Mouse (Mus musculus): ENCODE data around the gene Pkp4. TPM values are rescaled to one million over a fixed set of nuclear protein-coding genes. Genes with fewer than 3 reads are reported as not detected.

Pkp4 gene
- polyA plus RNA-seq, 1 experiment, result 21.9 TPM

- TF ChIP-seq CTCF (IDR thresholded peaks at IDR 0.05; ENCODE audit: extremely low read depth, insufficient read depth, insufficient read length, insufficient replicate concordance), result no peak
- TF ChIP-seq POLR2A (IDR thresholded peaks at IDR 0.05; ENCODE audit: low read depth, low read length), result no peak
- Histone ChIP-seq H3K4me1 (ENCODE audit: control insufficient read depth, insufficient read depth, insufficient read length) (no peaks in the 10 kb centered on the region), H3K36me3 (ENCODE audit: control insufficient read depth, insufficient read depth, low read length) (no peaks in the 10 kb centered on the region), H3K27me3 (ENCODE audit: control insufficient read depth, insufficient read depth, low read length) (no peaks in the 10 kb centered on the region), H3K4me3 (ENCODE audit: extremely low read depth, insufficient read depth, insufficient read length) (no peak overlapping the region), H3K27ac (ENCODE audit: insufficient read depth, low read length) (no peak overlapping the region)
- no peak for DNase-seq (ENCODE audit: low read depth in 1 of 2, low spot score in 2 of 2)
- WGBS, result 85% methylated on average over 1 of the region's 1 CpGs
Observed at GRCm38 (mm10) chr2:59212846-59213245, 52.2 kb downstream of the Pkp4 start.

- DNase-seq (ENCODE audit: low read depth in 1 of 2, low spot score in 2 of 2), result no peak
- 93% methylated on average over 6 of the region's 6 CpGs for WGBS
- Histone ChIP-seq H3K27me3 (ENCODE audit: control insufficient read depth, insufficient read depth, low read length) (no peaks in the 10 kb centered on the region), H3K27ac (ENCODE audit: insufficient read depth, low read length) (no peak overlapping the region), H3K4me3 (ENCODE audit: extremely low read depth, insufficient read depth, insufficient read length) (no peak overlapping the region), H3K4me1 (ENCODE audit: control insufficient read depth, insufficient read depth, insufficient read length) (no peaks in the 10 kb centered on the region), H3K36me3 (ENCODE audit: control insufficient read depth, insufficient read depth, low read length) (no peaks in the 10 kb centered on the region)
- TF ChIP-seq POLR2A (IDR thresholded peaks at IDR 0.05; ENCODE audit: low read depth, low read length) (no peak), CTCF (IDR thresholded peaks at IDR 0.05; ENCODE audit: extremely low read depth, insufficient read depth, insufficient read length, insufficient replicate concordance) (no peak)
Observed at GRCm38 (mm10) chr2:59217931-59218330, 57.3 kb downstream of the Pkp4 start.

- Histone ChIP-seq H3K4me1 (ENCODE audit: control insufficient read depth, insufficient read depth, insufficient read length) (no peaks in the 10 kb centered on the region), H3K4me3 (ENCODE audit: extremely low read depth, insufficient read depth, insufficient read length) (no peak overlapping the region), H3K27ac (ENCODE audit: insufficient read depth, low read length) (no peak overlapping the region), H3K36me3 (ENCODE audit: control insufficient read depth, insufficient read depth, low read length) (no peaks in the 10 kb centered on the region), H3K27me3 (ENCODE audit: control insufficient read depth, insufficient read depth, low read length) (no peaks in the 10 kb centered on the region)
- TF ChIP-seq CTCF (IDR thresholded peaks at IDR 0.05; ENCODE audit: extremely low read depth, insufficient read depth, insufficient read length, insufficient replicate concordance) (no peak), POLR2A (IDR thresholded peaks at IDR 0.05; ENCODE audit: low read depth, low read length) (no peak)
- WGBS, result 67% methylated on average over 9 of the region's 9 CpGs
- DNase-seq (ENCODE audit: low read depth in 1 of 2, low spot score in 2 of 2), result no peak
Observed at GRCm38 (mm10) chr2:59219997-59220789, 59.5 kb downstream of the Pkp4 start.

GRCm38 (mm10) chr2:59226383-59226782 is 65.7 kb downstream of the Pkp4 start:
- WGBS, result 90% methylated on average over 4 of the region's 4 CpGs
- TF ChIP-seq CTCF (IDR thresholded peaks at IDR 0.05; ENCODE audit: extremely low read depth, insufficient read depth, insufficient read length, insufficient replicate concordance), result no peak

GRCm38 (mm10) chr2:59227011-59227410 is 66.4 kb downstream of the Pkp4 start:
- H3K27ac ChIP-seq (ENCODE audit: insufficient read depth, low read length), result no peak overlapping the region
- DNase-seq (ENCODE audit: low read depth in 1 of 2, low spot score in 2 of 2), result no peak
- H3K36me3 ChIP-seq (ENCODE audit: control insufficient read depth, insufficient read depth, low read length), result no peaks in the 10 kb centered on the region
- H3K4me3 ChIP-seq (ENCODE audit: extremely low read depth, insufficient read depth, insufficient read length), result no peak overlapping the region
- no peaks in the 10 kb centered on the region for H3K27me3 ChIP-seq (ENCODE audit: control insufficient read depth, insufficient read depth, low read length)
- no peak for TF ChIP-seq CTCF (IDR thresholded peaks at IDR 0.05; ENCODE audit: extremely low read depth, insufficient read depth, insufficient read length, insufficient replicate concordance)
- TF ChIP-seq POLR2A (IDR thresholded peaks at IDR 0.05; ENCODE audit: low read depth, low read length), result no peak
- WGBS, result 91% methylated on average over 3 of the region's 3 CpGs
- no peaks in the 10 kb centered on the region; the same call in 1 of the 2 replicates for H3K4me1 ChIP-seq (ENCODE audit: control insufficient read depth, insufficient read depth, insufficient read length)

More at GRCm38 (mm10) chr2:59226383-59226782, 65.7 kb downstream of the Pkp4 start:
- Histone ChIP-seq H3K27ac (ENCODE audit: insufficient read depth, low read length) (no peak overlapping the region), H3K4me3 (ENCODE audit: extremely low read depth, insufficient read depth, insufficient read length) (no peak overlapping the region), H3K27me3 (ENCODE audit: control insufficient read depth, insufficient read depth, low read length) (no peaks in the 10 kb centered on the region), H3K36me3 (ENCODE audit: control insufficient read depth, insufficient read depth, low read length) (no peaks in the 10 kb centered on the region), H3K4me1 (ENCODE audit: control insufficient read depth, insufficient read depth, insufficient read length) (no peaks in the 10 kb centered on the region)
- DNase-seq (ENCODE audit: low read depth in 1 of 2, low spot score in 2 of 2), result no peak

GRCm38 (mm10) chr2:59227508-59228263 is 67.0 kb downstream of the Pkp4 start:
- DNase-seq (ENCODE audit: low read depth in 1 of 2, low spot score in 2 of 2), result no peak
- no peak for TF ChIP-seq POLR2A (IDR thresholded peaks at IDR 0.05; ENCODE audit: low read depth, low read length)
- Histone ChIP-seq H3K27ac (ENCODE audit: insufficient read depth, low read length) (no peak overlapping the region), H3K27me3 (ENCODE audit: control insufficient read depth, insufficient read depth, low read length) (no peaks in the 10 kb centered on the region), H3K36me3 (ENCODE audit: control insufficient read depth, insufficient read depth, low read length) (no peaks in the 10 kb centered on the region), H3K4me1 (ENCODE audit: control insufficient read depth, insufficient read depth, insufficient read length) (no peaks in the 10 kb centered on the region; the same call in 1 of the 2 replicates), H3K4me3 (ENCODE audit: extremely low read depth, insufficient read depth, insufficient read length) (no peak overlapping the region)
- WGBS, result 91% methylated on average over 8 of the region's 8 CpGs

All from spleen, adult 2 months (tissue).